In genomic region chr16:94003478-94003877, GRCm38 (mm10) we compare ENCODE assay signal across 35 mouse cellular contexts. TPM values are rescaled to one million over a fixed set of nuclear protein-coding genes. Genes with fewer than 3 reads are reported as not detected.
"Had no signal": no experiment of that assay in that cellular context is flagged by ENCODE, and none has a peak within 500 bp of the region (broad histone marks: within the 10 kb centered on the region; RNA-seq: fewer than 3 reads in every experiment).

No protein-coding gene starts in this region.

- ATAC-seq: hindbrain, embryonic 16.5 days; inflammation-experienced regulatory T-cells, adult 6 months; intestine, embryonic 15.5 days; liver, embryonic 12.5 days had no signal

- H3K36me3 ChIP-seq: heart, embryonic 10.5 days; heart, embryonic 12.5 days; hindbrain, embryonic 10.5 days; hindbrain, embryonic 12.5 days; intestine, embryonic 15.5 days; kidney, embryonic 15.5 days; limb, embryonic 13.5 days; limb, embryonic 15.5 days; liver, embryonic 12.5 days had no signal

- H3K9me3 ChIP-seq: heart, embryonic 10.5 days; heart, embryonic 12.5 days; hindbrain, embryonic 10.5 days; hindbrain, embryonic 12.5 days; intestine, embryonic 15.5 days; kidney, embryonic 15.5 days; limb, embryonic 13.5 days; limb, embryonic 15.5 days; liver, embryonic 12.5 days had no signal

- H3K4me2 ChIP-seq: heart, embryonic 12.5 days; hindbrain, embryonic 12.5 days; hindbrain, embryonic 14.5 days; intestine, embryonic 15.5 days; kidney, embryonic 15.5 days; limb, embryonic 13.5 days; limb, embryonic 15.5 days; liver, embryonic 12.5 days had no signal

- H3K4me3 ChIP-seq: gastrocnemius, adult 2 months; heart, embryonic 10.5 days; heart, embryonic 12.5 days; hindbrain, embryonic 10.5 days; hindbrain, embryonic 12.5 days; intestine, embryonic 15.5 days; kidney, embryonic 15.5 days; limb, embryonic 13.5 days; limb, embryonic 15.5 days; liver, embryonic 12.5 days had no signal

- H3K27me3 ChIP-seq: hindbrain, embryonic 12.5 days; intestine, embryonic 15.5 days; limb, embryonic 13.5 days had no signal

- H3K27ac ChIP-seq: gastrocnemius, adult 2 months; heart, embryonic 10.5 days; hindbrain, embryonic 10.5 days; hindbrain, embryonic 12.5 days; hindbrain, embryonic 14.5 days; intestine, embryonic 15.5 days; kidney, embryonic 15.5 days; kidney, postnatal 0 days; limb, embryonic 13.5 days; limb, embryonic 15.5 days; liver, embryonic 12.5 days; liver, embryonic 14.5 days had no signal

- H3K4me1 ChIP-seq: heart, embryonic 12.5 days; intestine, embryonic 15.5 days had no signal

- DNase-seq: gastrocnemius, adult 2 months; gastrocnemius, postnatal 10 days; gastrocnemius, postnatal 25 days; heart, adult 18-20 months; heart, postnatal 10 days; heart, postnatal 4 days; kidney, adult 11 months; kidney, adult 2 months; kidney, adult 9 months; kidney, postnatal 14 days; kidney, postnatal 36 days; layer of hippocampus, adult 9-11 months; layer of hippocampus, postnatal 36 days; left cerebral cortex, postnatal 4 days had no signal

- H3K9ac ChIP-seq: heart, embryonic 12.5 days; hindbrain, embryonic 12.5 days; hindbrain, embryonic 14.5 days; intestine, embryonic 15.5 days; kidney, embryonic 15.5 days; limb, embryonic 13.5 days; limb, embryonic 15.5 days; liver, embryonic 12.5 days; liver, embryonic 14.5 days had no signal

RNA-seq across cellular contexts. Expression of gene Cldn14, which starts 5.2 kb away (rescaled TPM):
- total RNA-seq: gastrocnemius, adult 2 months; gastrocnemius, postnatal 25 days; granulocyte monocyte progenitor cell, adult 5-6 weeks; heart, adult 18-20 months; heart, adult 8-10 months; heart, postnatal 10 days; heart, postnatal 25 days; heart, postnatal 4 days; left cerebral cortex, adult 18-20 months; left cerebral cortex, postnatal 4 days had no signal
- polyA plus RNA-seq: heart, embryonic 10.5 days; heart, embryonic 12.5 days; heart, embryonic 14.5 days; heart, embryonic 16.5 days; hindbrain, embryonic 10.5 days; hindbrain, embryonic 14.5 days; hindbrain, embryonic 16.5 days; inflammation-experienced regulatory T-cells, adult 6 months; limb, embryonic 11.5 days; limb, embryonic 13.5 days; limb, embryonic 15.5 days had no signal
